Mouse (Mus musculus): ENCODE measurements around the gene Emc8. TPM values are rescaled to one million over a fixed set of nuclear protein-coding genes. Genes with fewer than 3 reads are reported as not detected.

Gene Emc8
- polyA plus RNA-seq, 2 experiments, result 45.5 to 122 TPM

DNA sequence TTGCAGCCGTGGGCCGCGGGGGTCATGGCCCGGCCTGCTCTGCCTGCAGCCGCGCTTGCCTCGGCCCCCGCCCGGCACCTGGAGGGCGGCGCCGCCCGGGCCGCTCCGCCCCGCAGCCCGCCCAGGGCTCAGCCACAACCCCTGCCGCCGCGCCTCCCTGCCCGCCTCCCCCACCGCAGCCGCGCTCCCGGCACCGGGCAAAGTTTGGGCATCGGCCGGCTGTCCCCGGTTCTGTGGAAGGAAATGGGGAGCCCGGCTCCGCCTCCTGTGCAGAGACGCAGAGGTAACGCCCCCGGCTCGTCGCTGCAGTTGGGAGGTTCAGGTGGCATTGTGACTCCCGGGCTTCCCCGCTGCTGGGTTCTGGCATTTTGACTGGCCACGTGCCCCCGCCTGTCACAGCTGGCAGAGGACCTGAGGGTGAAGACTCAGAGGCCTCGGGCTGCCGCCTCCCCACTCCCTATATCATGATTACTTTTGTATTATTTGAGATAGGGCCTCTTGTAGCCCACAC is 34.0 kb downstream of the Emc8 start:
- WGBS (ENCODE audit: insufficient replicate concordance), result 1% methylated on average over 37 of the region's 42 CpGs
- ATAC-seq (ENCODE audit: insufficient read depth) (peak; percentile 59), DNase-seq (ENCODE audit: low read depth in 3 of 3, low spot score in 3 of 3) (no peak)
- Histone ChIP-seq H3K9me3 (ENCODE audit: control insufficient read depth, low read length) (no peaks in the 10 kb centered on the region), H3K4me3 (ENCODE audit: insufficient read depth in 1 of 2, low read depth in 2 of 2, low read length in 2 of 2) (peak overlapping the region; percentile 40 to 48), H3K9ac (replicated peaks) (no peak overlapping the region; the same call in none of the 2 replicates), H3K4me2 (ENCODE audit: low read depth) (peak overlapping the region; percentile 75), H3K4me1 (replicated peaks; ENCODE audit: control insufficient read depth in 2 of 2, insufficient read depth in 2 of 2, low read length in 1 of 2) (no peaks in the 10 kb centered on the region), H3K27ac (no peak overlapping the region), H3K27me3 (ENCODE audit: control insufficient read depth, insufficient read depth, low read length) (peaks cover 24% of the 10 kb centered on the region), H3K36me3 (replicated peaks; ENCODE audit: control insufficient read depth, insufficient read depth, low read depth) (no peaks in the 10 kb centered on the region)
- TF ChIP-seq CTCF (IDR thresholded peaks at IDR 0.05; ENCODE audit: low read depth) (no peak), EP300 (IDR thresholded peaks at IDR 0.05; ENCODE audit: low read depth) (no peak)

DNA sequence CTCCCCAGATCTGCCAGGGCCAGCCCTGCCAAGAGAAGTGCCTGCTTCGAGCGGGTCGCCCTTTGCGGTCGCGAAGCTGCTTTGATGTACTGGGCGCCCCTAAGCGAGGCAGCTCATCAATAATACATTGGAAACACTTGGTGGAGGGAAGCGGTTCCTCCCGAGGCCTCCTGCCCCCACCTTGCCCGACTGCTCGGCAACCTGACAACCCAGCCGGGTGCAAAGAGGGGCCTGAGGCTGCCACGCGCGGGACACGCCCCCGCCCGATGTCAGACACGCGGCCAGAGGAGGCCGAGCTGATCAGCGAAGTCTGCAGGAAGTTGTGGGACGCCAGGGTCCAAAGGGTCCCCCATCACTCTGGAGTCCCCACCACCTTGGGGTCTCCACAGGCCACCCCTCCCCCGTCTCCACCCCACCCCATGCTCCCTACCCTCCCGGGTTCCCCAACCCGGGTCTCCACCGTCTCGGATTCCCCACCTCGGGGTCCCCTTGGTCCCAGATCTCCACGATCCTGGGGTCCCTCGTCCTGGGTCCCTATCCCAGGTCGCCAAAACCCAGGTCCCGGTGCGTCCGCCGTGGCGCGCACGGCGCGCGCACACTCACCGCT is 34.6 kb downstream of the Emc8 start:
- DNase-seq (ENCODE audit: low read depth in 3 of 3, low spot score in 3 of 3) (no peak), ATAC-seq (ENCODE audit: insufficient read depth) (peak; percentile 16; the same call in 1 of the 2 replicates)
- Histone ChIP-seq H3K4me3 (ENCODE audit: insufficient read depth in 1 of 2, low read depth in 2 of 2, low read length in 2 of 2) (peak overlapping the region; percentile 40 to 48), H3K9me3 (ENCODE audit: control insufficient read depth, low read length) (no peaks in the 10 kb centered on the region), H3K27ac (no peak overlapping the region), H3K4me2 (ENCODE audit: low read depth) (peak overlapping the region; percentile 75), H3K36me3 (replicated peaks; ENCODE audit: control insufficient read depth, insufficient read depth, low read depth) (no peaks in the 10 kb centered on the region), H3K9ac (replicated peaks) (no peak overlapping the region; the same call in 1 of the 2 replicates), H3K4me1 (replicated peaks; ENCODE audit: control insufficient read depth in 2 of 2, insufficient read depth in 2 of 2, low read length in 1 of 2) (no peaks in the 10 kb centered on the region), H3K27me3 (ENCODE audit: control insufficient read depth, insufficient read depth, low read length) (peaks cover 24% of the 10 kb centered on the region)
- TF ChIP-seq EP300 (IDR thresholded peaks at IDR 0.05; ENCODE audit: low read depth) (no peak), CTCF (IDR thresholded peaks at IDR 0.05; ENCODE audit: low read depth) (no peak)
- WGBS (ENCODE audit: insufficient replicate concordance), result under 1% methylated on average over 44 of the region's 44 CpGs

DNA sequence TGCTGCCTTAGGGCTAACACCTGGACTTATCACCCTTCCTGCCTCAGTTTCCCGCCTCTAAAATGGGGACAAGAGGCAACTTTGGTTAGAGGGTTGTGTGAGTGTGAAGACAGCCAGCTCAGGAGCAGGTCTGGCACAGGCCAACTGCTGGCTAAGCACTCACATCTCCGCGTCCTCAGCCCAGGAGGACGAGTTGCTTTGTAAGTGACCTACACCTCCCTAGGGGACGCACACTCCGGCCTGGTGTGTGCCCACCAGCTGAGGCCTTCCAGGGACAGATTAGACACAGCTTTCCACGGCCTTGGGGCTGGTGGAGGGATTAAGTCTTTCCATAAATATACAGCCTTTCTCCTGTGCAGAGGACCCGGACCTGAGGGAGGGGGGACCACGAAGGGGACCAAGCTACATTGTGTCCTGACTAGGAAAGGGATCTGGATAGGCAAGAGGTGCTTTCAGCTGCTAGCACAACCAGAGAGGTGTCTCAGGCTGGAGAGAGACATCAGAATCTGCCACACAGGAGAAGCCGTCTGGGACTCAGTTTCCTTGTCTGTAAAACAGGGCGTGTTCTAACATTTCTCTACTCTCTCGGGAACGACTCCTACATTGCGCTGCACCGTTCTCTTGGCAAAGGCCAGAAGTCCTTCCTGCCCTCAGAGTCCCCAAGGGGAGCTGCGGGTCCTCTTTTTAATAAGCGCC is 35.3 kb downstream of the Emc8 start:
- no peak overlapping the region for H3K9ac ChIP-seq (replicated peaks)
- H3K27ac ChIP-seq, result no peak overlapping the region
- WGBS (ENCODE audit: insufficient replicate concordance), result 39% methylated on average over 17 of the region's 17 CpGs
- TF ChIP-seq CTCF (IDR thresholded peaks at IDR 0.05; ENCODE audit: low read depth) (no peak), EP300 (IDR thresholded peaks at IDR 0.05; ENCODE audit: low read depth) (no peak)
- peaks cover 24% of the 10 kb centered on the region for H3K27me3 ChIP-seq (ENCODE audit: control insufficient read depth, insufficient read depth, low read length)
- no peak overlapping the region for H3K4me3 ChIP-seq (ENCODE audit: insufficient read depth in 1 of 2, low read depth in 2 of 2, low read length in 2 of 2)
- no peak for ATAC-seq (ENCODE audit: insufficient read depth)
- peak overlapping the region; percentile 75 for H3K4me2 ChIP-seq (ENCODE audit: low read depth)
- no peak for DNase-seq (ENCODE audit: low read depth in 3 of 3, low spot score in 3 of 3)
- H3K36me3 ChIP-seq (replicated peaks; ENCODE audit: control insufficient read depth, insufficient read depth, low read depth), result no peaks in the 10 kb centered on the region
- H3K4me1 ChIP-seq (replicated peaks; ENCODE audit: control insufficient read depth in 2 of 2, insufficient read depth in 2 of 2, low read length in 1 of 2), result no peaks in the 10 kb centered on the region
- H3K9me3 ChIP-seq (ENCODE audit: control insufficient read depth, low read length), result no peaks in the 10 kb centered on the region

DNA sequence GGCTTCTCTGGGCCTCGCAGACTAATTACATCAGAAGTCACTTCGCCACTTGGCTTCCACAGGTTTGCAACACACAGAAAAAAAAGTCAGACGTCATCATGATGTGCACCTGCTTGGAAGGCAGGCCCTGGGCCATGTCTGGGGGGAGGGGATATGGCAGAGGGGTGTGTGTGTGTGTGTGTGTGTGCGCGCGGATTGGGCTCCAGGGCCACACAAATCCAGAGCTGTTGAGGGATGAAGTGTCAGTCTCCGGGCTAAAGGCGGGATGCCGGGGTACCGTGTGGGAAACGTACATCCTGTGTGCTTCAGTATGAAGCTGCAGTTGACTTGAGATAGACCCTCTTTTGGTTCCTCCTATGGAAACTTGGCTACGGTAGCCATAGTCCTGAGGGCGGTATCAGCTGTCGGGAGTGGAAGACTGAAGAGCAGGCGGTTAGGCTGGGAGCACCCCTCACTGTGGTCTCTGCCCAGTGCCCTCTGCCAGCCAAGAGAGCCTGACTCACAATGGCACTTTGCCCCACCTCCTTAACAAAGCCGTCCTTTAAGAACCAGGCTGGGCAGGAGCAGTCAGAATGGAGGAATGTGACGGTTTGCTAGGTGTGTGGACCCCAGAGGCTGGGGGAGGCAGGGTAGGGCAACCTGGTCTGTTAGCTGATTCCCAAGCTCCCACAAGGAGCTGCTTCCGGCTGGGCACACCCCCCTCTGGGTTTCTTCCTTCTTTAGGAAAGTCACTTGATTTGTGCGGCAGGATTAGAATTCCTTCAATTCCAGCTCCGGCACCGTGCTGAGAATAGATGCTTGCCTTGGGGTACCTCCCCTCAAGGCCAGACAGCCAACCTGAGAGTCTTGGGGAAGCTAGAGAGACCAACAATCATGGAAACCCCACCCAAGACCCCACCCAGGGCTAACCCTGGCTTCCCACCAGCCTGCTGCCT is 36.7 kb downstream of the Emc8 start:
- Histone ChIP-seq H3K4me3 (ENCODE audit: insufficient read depth in 1 of 2, low read depth in 2 of 2, low read length in 2 of 2) (no peak overlapping the region), H3K36me3 (replicated peaks; ENCODE audit: control insufficient read depth, insufficient read depth, low read depth) (no peaks in the 10 kb centered on the region), H3K4me1 (replicated peaks; ENCODE audit: control insufficient read depth in 2 of 2, insufficient read depth in 2 of 2, low read length in 1 of 2) (no peaks in the 10 kb centered on the region), H3K4me2 (ENCODE audit: low read depth) (no peak overlapping the region), H3K27me3 (ENCODE audit: control insufficient read depth, insufficient read depth, low read length) (peaks cover 24% of the 10 kb centered on the region), H3K9me3 (ENCODE audit: control insufficient read depth, low read length) (no peaks in the 10 kb centered on the region), H3K9ac (replicated peaks) (no peak overlapping the region), H3K27ac (no peak overlapping the region)
- TF ChIP-seq EP300 (IDR thresholded peaks at IDR 0.05; ENCODE audit: low read depth), result no peak
- TF ChIP-seq CTCF (IDR thresholded peaks at IDR 0.05; ENCODE audit: low read depth), result no peak
- ATAC-seq (ENCODE audit: insufficient read depth), result no peak
- 77% methylated on average over 21 of the region's 21 CpGs for WGBS (ENCODE audit: insufficient replicate concordance)
- no peak for DNase-seq (ENCODE audit: low read depth in 3 of 3, low spot score in 3 of 3)

Measured in liver, embryonic 14.5 days (tissue).